Mouse (Mus musculus) cerebellum, adult 2 months (tissue): Measurements from ENCODE around the gene Csf2.

Source experiments
- CTCF ChIP-seq: fragments of 200-500 bp; IDR thresholded peaks from 2 replicates; pipeline ENCODE4 v1.5.1; 2011; ENCODE audit warnings: low read depth, mild to moderate bottlenecking, control low read depth, low read length, moderate library complexity, borderline replicate concordance; ENCODE audit not compliant: insufficient read depth
- POLR2A ChIP-seq: fragments of 200-500 bp; IDR thresholded peaks from 2 replicates; pipeline ENCODE4 v1.6.1; 2011; ENCODE audit warnings: low read length, control low read depth, borderline replicate concordance; ENCODE audit not compliant: insufficient read depth

DNA sequence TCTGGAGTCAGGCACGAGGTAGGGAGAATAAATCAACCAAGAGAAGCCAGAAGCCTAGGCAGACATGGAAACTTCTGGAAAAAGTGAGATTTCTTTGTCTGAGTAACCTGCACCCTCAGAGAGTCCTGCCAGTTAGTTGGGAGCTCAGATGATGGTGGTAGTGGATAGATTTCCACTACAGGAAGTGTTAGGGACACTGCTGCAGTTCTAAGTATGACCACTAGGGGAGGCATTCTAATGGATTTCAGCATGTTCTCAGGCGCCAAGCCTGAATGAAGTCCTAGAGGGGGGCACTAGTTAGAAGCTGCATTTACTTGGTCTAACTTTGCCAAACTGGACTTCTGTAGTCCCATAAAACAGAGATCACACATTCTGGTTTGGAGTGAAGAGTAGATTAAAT is 15.1 kb upstream of the Csf2 start:
- TF ChIP-seq CTCF: peak; percentile 74
- no peak for TF ChIP-seq POLR2A
